Mouse (Mus musculus) liver, embryonic 12.5 days (tissue): ENCODE data around the gene Hacd1. TPM values are rescaled to one million over a fixed set of nuclear protein-coding genes. Genes with fewer than 3 reads are reported as not detected.
"Not testable (repeated sequence)": the region's sequence is repeated elsewhere in the genome, so short reads cannot be mapped to it uniquely, and the experiment has no call there.

Experiments used
- ATAC-seq: fragments of 200-750 bp; cut with Nextera tagmentation; 2 replicates; pipeline ENCODE4 v1.8.0; 2017; ENCODE audit warnings: moderate number of reproducible peaks, mild to moderate bottlenecking, moderate library complexity
- H3K27ac ChIP-seq: fragments of 300-500 bp; sonication (generic); 2 replicates; pipeline ENCODE4 v1.5.1; 2016; ENCODE audit warnings: mild to moderate bottlenecking
- H3K27me3 ChIP-seq: fragments of 300-500 bp; sonication (generic); replicated peaks from 2 replicates; pipeline ENCODE4 v1.6.1; 2016; ENCODE audit warnings: mild to moderate bottlenecking, moderate library complexity
- H3K36me3 ChIP-seq: fragments of 300-500 bp; sonication (generic); 2 replicates; pipeline ENCODE4 v1.6.1; 2016; ENCODE audit warnings: mild to moderate bottlenecking, moderate library complexity
- H3K4me1 ChIP-seq: fragments of 300-500 bp; sonication (generic); 2 replicates; pipeline ENCODE4 v1.6.1; 2016
- H3K4me2 ChIP-seq: fragments of 300-500 bp; sonication (generic); 2 replicates; pipeline ENCODE4 v1.6.1; 2016; ENCODE audit warnings: mild to moderate bottlenecking, moderate library complexity
- H3K4me3 ChIP-seq: fragments of 300-500 bp; sonication (generic); 2 replicates; pipeline ENCODE4 v1.5.1; 2016; ENCODE audit warnings: mild to moderate bottlenecking, moderate library complexity
- H3K9ac ChIP-seq: fragments of 300-500 bp; sonication (generic); 2 replicates; pipeline ENCODE4 v1.6.1; 2016; ENCODE audit warnings: mild to moderate bottlenecking, moderate library complexity
- H3K9me3 ChIP-seq: fragments of 300-500 bp; sonication (generic); replicated peaks from 2 replicates; pipeline ENCODE4 v1.6.1; 2016; ENCODE audit warnings: mild to moderate bottlenecking, moderate library complexity
- WGBS: fragments of 180-500 bp; shearing (Covaris S2); methylation state at CpG from one replicate; pipeline ENCODE4 v1.1.7; 2016; ENCODE audit not compliant: insufficient replicate concordance; 5-methylcytosine and 5-hydroxymethylcytosine counted together
- polyA plus RNA-seq: library from polyadenylated mRNA; unstranded; fragments of >200 nt; fragmentation: Nextera tagmentation; extraction: Ambion mirVana; gene quantifications from 2 replicates; pipeline ENCODE4 v1.2.1, GENCODE M21; 2016

The Hacd1 gene
- 65.6 and 71.5 TPM in 2 replicates for polyA plus RNA-seq

DNA sequence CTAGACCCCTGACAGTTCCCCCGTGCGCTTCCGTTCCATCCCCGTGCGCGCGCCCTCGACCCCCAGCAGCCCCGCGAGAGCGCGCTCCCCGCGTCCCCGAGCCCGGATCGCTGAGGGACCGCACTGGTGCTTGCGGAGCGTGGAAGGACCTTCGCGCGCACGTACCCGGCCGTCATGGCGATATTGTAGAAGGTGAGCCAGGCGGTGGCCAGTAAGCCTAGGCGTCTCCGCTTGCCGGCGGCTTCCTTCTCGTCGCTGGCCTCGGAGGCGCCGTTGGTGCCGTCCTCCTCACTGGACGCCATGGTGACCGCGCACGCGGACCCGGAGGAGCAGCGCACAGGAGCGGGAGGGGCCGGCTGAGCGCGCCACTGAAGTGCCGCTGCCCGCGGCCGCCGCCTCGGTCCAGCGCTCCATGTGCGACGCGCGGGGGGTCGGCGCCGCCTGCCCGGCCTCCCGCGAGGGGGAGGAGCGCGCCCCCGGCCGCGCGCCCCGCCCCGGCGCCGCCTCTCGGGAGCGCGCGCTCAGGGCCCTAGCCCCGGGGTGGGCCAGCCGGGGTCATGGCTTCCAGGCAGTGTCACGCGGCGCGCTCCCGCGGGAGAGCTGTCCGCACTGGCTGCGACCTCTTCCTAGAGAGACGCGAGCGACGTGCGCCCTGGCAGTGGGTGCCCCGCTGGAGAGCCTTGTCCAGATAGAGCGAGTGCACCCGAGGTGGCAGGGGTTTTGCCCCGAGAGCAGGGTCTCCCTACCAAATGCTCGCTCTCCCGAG lies at the start of gene Hacd1:
Gene Hacd1 (minus strand): TSS at position 570 of the 766 bp plus-strand sequence.
- H3K36me3 ChIP-seq = no peaks in the 10 kb centered on the region
- H3K4me3 ChIP-seq = peak within 1 kb of the TSS; percentile 85
- no peaks in the 10 kb centered on the region for H3K9me3 ChIP-seq
- H3K4me1 ChIP-seq = peaks cover 23% of the 10 kb centered on the region
- under 1% methylated on average over 93 of the region's 101 CpGs for WGBS
- H3K9ac ChIP-seq = peak within 1 kb of the TSS; percentile 83
- peak; percentile 81 for ATAC-seq
- H3K27ac ChIP-seq = peak within 1 kb of the TSS; percentile 79
- H3K27me3 ChIP-seq = no peaks in the 10 kb centered on the region
- H3K4me2 ChIP-seq = peak within 1 kb of the TSS; percentile 90

DNA sequence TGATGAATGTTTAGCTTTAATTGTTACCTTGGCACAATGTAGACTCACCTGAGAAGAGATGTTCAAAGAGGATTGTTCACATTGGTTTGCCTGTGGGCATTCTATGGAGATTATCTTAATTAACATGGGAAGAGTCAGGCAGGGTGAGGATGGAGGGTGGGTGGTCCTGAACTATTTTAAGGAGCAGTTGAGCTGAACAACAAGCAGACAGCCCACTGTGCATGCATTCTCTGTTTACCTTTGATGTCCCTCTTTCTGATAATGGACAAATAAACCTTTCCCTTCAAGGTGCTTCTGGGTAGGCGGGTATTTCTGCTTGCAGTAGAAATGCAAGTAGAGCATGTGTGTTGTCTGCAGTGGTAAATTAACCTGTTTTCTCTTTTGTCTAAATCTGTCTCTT lies 48.0 kb upstream of the Hacd1 start:
- no peak for ATAC-seq
- H3K4me3 ChIP-seq = no peak overlapping the region
- H3K4me1 ChIP-seq = no peaks in the 10 kb centered on the region
- H3K27me3 ChIP-seq = no peaks in the 10 kb centered on the region
- peaks cover 20% of the 10 kb centered on the region for H3K36me3 ChIP-seq
- 90% methylated on average over 1 of the region's 1 CpGs for WGBS
- H3K27ac ChIP-seq = no peak overlapping the region
- H3K9ac ChIP-seq = no peak overlapping the region
- H3K4me2 ChIP-seq = no peak overlapping the region
- H3K9me3 ChIP-seq = no peaks in the 10 kb centered on the region

DNA sequence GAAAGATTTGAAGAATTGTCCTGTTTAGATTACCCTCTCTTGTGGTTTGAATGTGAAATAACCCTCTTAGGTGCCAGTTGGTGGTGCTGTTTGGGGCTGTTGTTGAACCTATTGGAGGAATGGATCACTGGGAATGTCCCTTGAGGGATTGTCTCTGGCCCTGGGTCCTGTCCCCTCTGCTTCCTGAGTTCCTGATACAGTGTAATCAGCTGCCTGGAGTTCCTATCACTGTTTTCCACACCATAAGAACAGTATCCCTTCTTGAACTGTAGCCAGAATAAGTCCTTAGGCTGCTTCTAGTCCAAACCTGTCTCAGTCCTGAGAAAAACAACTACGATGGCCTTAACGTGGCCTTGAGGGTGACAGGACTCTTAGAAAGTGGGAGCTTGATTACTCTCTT lies 46.7 kb upstream of the Hacd1 start:
- H3K36me3 ChIP-seq = peaks cover 16% of the 10 kb centered on the region
- H3K9me3 ChIP-seq = no peaks in the 10 kb centered on the region
- H3K27ac ChIP-seq = no peak overlapping the region
- no peak for ATAC-seq
- H3K27me3 ChIP-seq = no peaks in the 10 kb centered on the region
- H3K4me2 ChIP-seq = no peak overlapping the region
- H3K4me1 ChIP-seq = no peaks in the 10 kb centered on the region
- no peak overlapping the region for H3K4me3 ChIP-seq
- 88% methylated on average over 2 of the region's 2 CpGs for WGBS
- no peak overlapping the region for H3K9ac ChIP-seq

GRCm38 (mm10) chr2:14100533-14100932 lies 44.6 kb upstream of the Hacd1 start:
- H3K36me3 ChIP-seq = peaks cover 19% of the 10 kb centered on the region
- H3K4me1 ChIP-seq = no peaks in the 10 kb centered on the region
- no peaks in the 10 kb centered on the region for H3K9me3 ChIP-seq
- no peak overlapping the region for H3K9ac ChIP-seq
- no peak overlapping the region for H3K4me3 ChIP-seq
- H3K27me3 ChIP-seq = no peaks in the 10 kb centered on the region
- H3K4me2 ChIP-seq = no peak overlapping the region
- H3K27ac ChIP-seq = no peak overlapping the region
- ATAC-seq = no peak

DNA sequence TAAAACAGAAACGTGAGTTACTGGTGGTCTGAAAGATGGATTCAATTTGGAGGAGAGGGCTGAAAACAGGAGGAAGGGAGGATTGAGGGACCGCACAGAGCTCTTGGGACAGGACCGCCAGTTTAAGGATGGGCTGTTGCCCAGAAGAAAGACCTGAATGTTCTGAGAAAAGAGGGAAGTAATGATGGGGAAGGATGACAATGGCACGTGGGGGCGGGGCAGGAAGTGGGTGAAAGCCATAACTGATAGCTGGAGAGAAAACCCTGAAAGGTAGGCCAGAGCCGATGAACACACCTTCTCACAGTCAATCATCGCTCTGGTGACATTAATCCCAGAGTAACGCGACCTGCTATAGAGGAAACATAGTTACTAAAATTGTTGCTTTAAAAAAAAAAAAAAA lies 22.6 kb upstream of the Hacd1 start:
- peaks cover 19% of the 10 kb centered on the region for H3K4me1 ChIP-seq
- WGBS = 44% methylated on average over 9 of the region's 9 CpGs
- H3K9ac ChIP-seq, H3K27ac ChIP-seq, H3K9me3 ChIP-seq, H3K27me3 ChIP-seq, H3K36me3 ChIP-seq, H3K4me3 ChIP-seq, ATAC-seq, H3K4me2 ChIP-seq: not testable (repeated sequence)

DNA sequence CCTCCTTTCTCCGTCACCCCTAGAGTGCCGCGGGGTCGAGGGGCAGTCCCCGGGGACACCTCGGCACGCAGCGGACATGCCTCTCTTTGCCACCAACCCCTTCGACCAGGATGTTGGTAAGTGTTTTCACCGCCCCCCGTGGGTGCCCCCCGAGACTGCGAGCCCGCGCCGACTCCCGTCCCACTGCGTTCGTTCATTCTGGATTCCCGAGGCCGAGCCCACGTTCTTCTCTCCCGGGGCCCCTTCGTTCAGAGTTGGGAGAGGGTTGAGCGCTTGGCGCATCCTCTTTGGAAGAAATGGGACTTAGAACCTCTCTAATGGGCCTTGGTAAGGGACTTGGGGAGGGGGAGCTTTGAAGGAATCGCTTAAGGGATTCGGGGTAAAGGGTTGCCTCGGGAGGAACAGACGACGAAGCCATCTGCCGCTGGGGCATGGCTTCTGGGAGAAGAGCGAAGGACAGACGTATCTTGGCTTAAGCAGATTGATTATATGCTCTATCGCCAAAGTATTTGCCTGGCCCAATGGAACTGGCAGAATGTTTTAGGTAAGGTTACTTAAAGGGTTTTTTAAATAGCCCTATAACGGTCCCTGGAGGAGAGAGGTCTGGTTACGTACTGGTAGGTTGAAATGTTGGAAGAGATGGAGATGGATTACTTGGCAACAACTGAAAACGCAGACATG lies 18.4 kb upstream of the Hacd1 start:
- no peaks in the 10 kb centered on the region for H3K9me3 ChIP-seq
- ATAC-seq = no peak
- under 1% methylated on average over 36 of the region's 38 CpGs for WGBS
- peak overlapping the region; percentile 100 for H3K27ac ChIP-seq
- H3K27me3 ChIP-seq = no peaks in the 10 kb centered on the region
- peaks cover 40% of the 10 kb centered on the region for H3K4me1 ChIP-seq
- no peaks in the 10 kb centered on the region for H3K36me3 ChIP-seq
- peak overlapping the region; percentile 96 for H3K9ac ChIP-seq
- H3K4me3 ChIP-seq = peak overlapping the region; percentile 94
- peak overlapping the region; percentile 80 for H3K4me2 ChIP-seq

DNA sequence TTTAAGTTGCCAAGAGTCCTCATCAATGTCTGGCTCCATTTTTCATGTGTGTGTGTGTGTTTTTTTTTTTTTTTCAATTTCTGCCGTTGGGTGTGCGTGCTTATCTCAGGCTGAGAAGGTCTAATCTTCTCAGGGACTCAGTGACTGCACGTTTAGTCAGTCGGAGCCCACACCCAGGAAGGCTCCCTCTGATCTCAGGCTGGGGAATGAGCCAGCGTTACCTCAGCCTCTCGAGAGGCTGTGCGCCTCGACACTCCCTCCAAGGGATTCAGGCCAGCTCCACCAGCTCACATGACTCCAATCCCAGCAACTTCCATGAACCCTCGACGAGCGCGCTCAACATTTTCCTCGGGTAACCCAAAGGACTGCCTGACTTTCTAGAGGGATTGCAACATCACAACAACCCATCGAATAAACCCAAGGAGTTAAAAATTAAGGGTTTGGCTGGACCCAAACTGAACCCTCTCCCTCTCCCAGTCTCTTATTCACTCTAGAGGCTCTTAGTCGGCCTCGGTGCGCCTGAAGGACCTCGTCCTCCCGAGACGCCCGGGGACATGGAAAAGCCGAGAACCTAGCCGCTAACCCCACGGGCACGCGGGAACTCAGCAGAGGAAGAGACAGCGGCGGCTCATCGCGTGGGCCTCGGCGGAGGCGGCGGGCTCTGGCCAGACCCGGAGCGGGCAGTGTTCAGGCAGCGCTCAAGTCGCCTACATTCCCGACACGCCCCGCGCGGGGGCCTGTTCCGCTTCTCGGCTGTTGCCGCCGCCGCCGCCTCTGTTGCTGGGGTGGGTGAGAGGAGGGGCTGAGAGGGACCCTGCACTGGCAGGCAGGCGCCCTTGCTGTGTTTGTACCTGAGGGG lies 17.7 kb upstream of the Hacd1 start, which contains the start of gene Stam:
Gene Stam (plus strand): TSS at position 737 of the 859 bp plus-strand sequence.
- Histone ChIP-seq H3K4me3 (peak within 1 kb of the TSS; percentile 94), H3K4me2 (peak within 1 kb of the TSS; percentile 80), H3K9me3 (no peaks in the 10 kb centered on the region), H3K9ac (peak within 1 kb of the TSS; percentile 96), H3K27me3 (no peaks in the 10 kb centered on the region), H3K4me1 (peaks cover 46% of the 10 kb centered on the region), H3K27ac (peak within 1 kb of the TSS; percentile 100), H3K36me3 (no peaks in the 10 kb centered on the region)
- under 1% methylated on average over 46 of the region's 50 CpGs for WGBS
- peak; percentile 97 for ATAC-seq

DNA sequence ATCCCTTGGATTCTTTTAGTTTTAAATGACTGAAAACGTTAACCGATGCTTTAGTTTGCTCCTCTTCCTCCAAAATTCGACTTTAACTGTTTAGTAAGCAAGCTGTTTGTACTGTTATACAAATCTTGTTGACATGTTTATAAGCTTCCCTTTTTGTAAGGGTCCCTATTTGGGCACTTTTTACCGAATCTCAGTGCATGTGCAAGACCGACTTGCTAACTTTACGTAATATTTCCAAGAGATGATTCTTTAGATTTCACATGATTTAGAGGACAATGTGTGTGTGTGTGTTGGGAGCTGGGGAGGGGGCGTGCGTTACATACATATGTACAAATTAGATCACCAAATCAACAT lies 17.1 kb upstream of the Hacd1 start:
- H3K27me3 ChIP-seq = no peaks in the 10 kb centered on the region
- no peak for ATAC-seq
- peak overlapping the region; percentile 100 for H3K27ac ChIP-seq
- no peaks in the 10 kb centered on the region for H3K9me3 ChIP-seq
- H3K36me3 ChIP-seq = no peaks in the 10 kb centered on the region
- peaks cover 46% of the 10 kb centered on the region for H3K4me1 ChIP-seq
- peak overlapping the region; percentile 94 for H3K4me3 ChIP-seq
- peak overlapping the region; percentile 96 for H3K9ac ChIP-seq
- H3K4me2 ChIP-seq = peak overlapping the region; percentile 80
- 11% methylated on average over 8 of the region's 8 CpGs for WGBS

DNA sequence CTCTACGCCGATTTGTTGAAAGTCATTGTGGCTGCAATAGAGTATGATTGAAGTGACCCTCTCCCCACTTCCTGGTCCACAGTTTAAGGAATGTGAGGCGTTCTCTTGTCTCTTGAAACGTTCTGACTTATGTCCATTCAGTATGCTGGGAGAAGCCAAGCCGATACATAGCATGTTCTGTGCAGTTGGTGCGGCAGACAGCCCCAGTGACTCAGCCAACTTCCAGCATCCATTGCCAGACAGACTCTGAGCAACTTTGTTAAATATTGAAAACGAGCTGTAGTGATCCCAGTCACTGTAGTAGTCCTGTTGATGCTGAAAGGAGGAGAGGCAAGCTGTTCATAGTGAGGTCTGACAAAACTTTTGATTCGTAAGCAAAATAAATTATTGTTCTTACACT lies 14.5 kb upstream of the Hacd1 start:
- H3K4me3 ChIP-seq = no peak overlapping the region
- H3K9ac ChIP-seq = no peak overlapping the region
- no peak overlapping the region for H3K27ac ChIP-seq
- ATAC-seq = no peak
- H3K4me2 ChIP-seq = no peak overlapping the region
- H3K4me1 ChIP-seq = peaks cover 36% of the 10 kb centered on the region
- H3K9me3 ChIP-seq = no peaks in the 10 kb centered on the region
- H3K36me3 ChIP-seq = no peaks in the 10 kb centered on the region
- WGBS = 71% methylated on average over 8 of the region's 8 CpGs
- no peaks in the 10 kb centered on the region for H3K27me3 ChIP-seq

DNA sequence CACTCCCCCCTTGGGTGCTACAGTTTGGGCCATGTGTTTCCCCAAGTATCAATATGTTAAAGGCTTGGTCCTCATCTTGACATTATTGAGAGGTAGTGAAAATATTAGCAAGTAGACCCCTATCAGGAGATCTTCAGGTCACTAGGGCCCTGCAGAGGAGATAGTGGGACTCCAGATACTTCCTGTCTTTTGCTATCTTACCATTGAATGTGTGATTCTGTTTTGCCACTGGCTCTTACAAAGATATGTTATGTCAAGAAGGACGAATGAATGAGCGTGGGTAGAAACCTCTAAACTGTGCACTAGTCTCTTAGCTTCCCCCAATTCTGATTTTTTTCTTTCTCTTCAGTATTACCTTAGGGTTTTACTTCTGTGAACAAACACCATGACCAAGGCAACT lies 13.1 kb upstream of the Hacd1 start:
- no peaks in the 10 kb centered on the region for H3K27me3 ChIP-seq
- no peak for ATAC-seq
- H3K9me3 ChIP-seq = no peaks in the 10 kb centered on the region
- no peak overlapping the region for H3K9ac ChIP-seq
- no peaks in the 10 kb centered on the region for H3K36me3 ChIP-seq
- H3K4me2 ChIP-seq = no peak overlapping the region
- no peak overlapping the region for H3K4me3 ChIP-seq
- peaks cover 27% of the 10 kb centered on the region for H3K4me1 ChIP-seq
- WGBS = 26% methylated on average over 2 of the region's 2 CpGs
- no peak overlapping the region for H3K27ac ChIP-seq

DNA sequence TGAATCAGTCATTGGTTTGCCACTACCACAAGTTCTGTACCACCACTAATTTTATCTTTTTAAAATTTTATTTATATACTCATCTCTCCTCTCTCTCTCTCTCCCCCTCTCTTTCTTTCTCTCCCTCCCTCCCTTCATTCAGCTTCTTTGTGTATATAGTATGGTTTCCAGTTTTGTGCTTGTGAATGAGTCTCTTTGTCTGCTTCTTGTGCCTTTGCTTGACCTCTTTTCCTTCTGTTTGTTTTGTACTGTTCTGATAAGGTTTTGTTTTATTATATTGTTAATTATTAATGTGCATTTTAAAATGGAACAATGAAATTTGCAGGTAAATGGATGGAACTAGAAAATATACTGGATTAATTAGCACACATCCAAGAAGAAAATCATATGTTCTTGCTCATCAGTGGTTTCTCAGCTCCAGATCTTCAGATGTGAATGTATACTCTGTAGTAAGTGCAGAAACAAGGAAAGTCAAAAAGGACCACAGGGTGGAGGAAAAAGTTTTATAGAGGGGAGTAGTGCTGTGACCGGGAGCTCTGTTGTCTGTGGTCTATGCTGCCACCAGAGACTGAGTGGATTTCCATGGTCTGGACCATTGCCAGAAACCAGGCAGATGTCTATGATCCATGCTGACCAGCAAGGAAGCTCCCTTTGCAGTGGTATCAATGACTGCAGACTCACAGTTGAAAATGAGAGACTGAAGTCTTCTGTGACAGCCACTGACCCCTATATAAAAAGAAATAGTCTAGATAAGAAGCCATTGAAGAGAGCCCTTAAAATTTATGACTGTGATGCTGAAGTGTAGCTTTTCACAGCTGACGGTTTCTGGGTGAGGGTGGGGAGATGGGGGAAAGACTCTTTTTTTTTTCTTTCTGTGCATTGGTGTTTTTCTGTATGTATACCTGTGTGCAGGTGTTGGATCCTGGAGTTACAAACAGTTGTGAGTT lies 10.0 kb upstream of the Hacd1 start:
- 66% methylated on average over 2 of the region's 2 CpGs for WGBS
- H3K4me3 ChIP-seq = no peak overlapping the region
- no peaks in the 10 kb centered on the region for H3K36me3 ChIP-seq
- no peaks in the 10 kb centered on the region for H3K27me3 ChIP-seq
- H3K9me3 ChIP-seq = no peaks in the 10 kb centered on the region
- peaks cover 16% of the 10 kb centered on the region for H3K4me1 ChIP-seq
- no peak overlapping the region for H3K4me2 ChIP-seq
- no peak overlapping the region for H3K27ac ChIP-seq
- ATAC-seq = no peak
- H3K9ac ChIP-seq = no peak overlapping the region
